Mouse (Mus musculus): Measurements from ENCODE around the gene Epop. TPM values are rescaled to one million over a fixed set of nuclear protein-coding genes. Genes with fewer than 3 reads are reported as not detected.

Epop gene
- polyA plus RNA-seq (2015; fragmentation: Nextera tagmentation; extraction: Ambion mirVana): 2.1 TPM in 2 replicates

- peak; percentile 95 for ATAC-seq (ENCODE audit: low FRiP score)
- H3K4me3 ChIP-seq (replicated peaks): peak within 1 kb of the TSS; percentile 72
- H3K27ac ChIP-seq (replicated peaks): no peak within 1 kb of the TSS
- peaks cover 35% of the 10 kb centered on the region for H3K4me1 ChIP-seq
- WGBS: under 1% methylated on average over 46 of the region's 47 CpGs
- H3K36me3 ChIP-seq: no peaks in the 10 kb centered on the region
- H3K9ac ChIP-seq (replicated peaks): peak within 1 kb of the TSS; percentile 69
- H3K9me3 ChIP-seq (replicated peaks): no peaks in the 10 kb centered on the region
- peaks cover 73% of the 10 kb centered on the region for H3K27me3 ChIP-seq (replicated peaks)
- H3K4me2 ChIP-seq: peak within 1 kb of the TSS; percentile 87
These were observed at the start of gene Epop for GRCm38 (mm10) chr11:97629576-97629975. Epop (minus strand) TSS chr11:97629702.

- H3K27me3 ChIP-seq (replicated peaks): no peaks in the 10 kb centered on the region
- no peak overlapping the region for H3K4me2 ChIP-seq
- no peak for ATAC-seq (ENCODE audit: low FRiP score)
- H3K9ac ChIP-seq (replicated peaks): no peak overlapping the region
- no peak overlapping the region for H3K4me3 ChIP-seq (replicated peaks)
- WGBS: 85% methylated on average over 15 of the region's 15 CpGs
- H3K9me3 ChIP-seq (replicated peaks): no peaks in the 10 kb centered on the region
- peaks cover 69% of the 10 kb centered on the region for H3K36me3 ChIP-seq
- H3K4me1 ChIP-seq: peaks cover 17% of the 10 kb centered on the region
- no peak overlapping the region for H3K27ac ChIP-seq (replicated peaks)
These were observed 48.8 kb upstream of the Epop start for GRCm38 (mm10) chr11:97678301-97678700.

GRCm38 (mm10) chr11:97677842-97678241, 48.3 kb upstream of the Epop start:
- H3K27ac ChIP-seq (replicated peaks): no peak overlapping the region
- H3K4me1 ChIP-seq: peaks cover 17% of the 10 kb centered on the region
- H3K36me3 ChIP-seq: peaks cover 73% of the 10 kb centered on the region
- H3K4me3 ChIP-seq (replicated peaks): no peak overlapping the region
- no peak overlapping the region for H3K4me2 ChIP-seq
- no peaks in the 10 kb centered on the region for H3K27me3 ChIP-seq (replicated peaks)
- no peak for ATAC-seq (ENCODE audit: low FRiP score)
- no peak overlapping the region for H3K9ac ChIP-seq (replicated peaks)
- WGBS: 52% methylated on average over 8 of the region's 8 CpGs
- no peaks in the 10 kb centered on the region for H3K9me3 ChIP-seq (replicated peaks)

- Histone ChIP-seq H3K4me1 (peaks cover 17% of the 10 kb centered on the region), H3K27me3 (replicated peaks) (no peaks in the 10 kb centered on the region), H3K4me3 (replicated peaks) (no peak overlapping the region), H3K4me2 (no peak overlapping the region), H3K27ac (replicated peaks) (no peak overlapping the region), H3K9ac (replicated peaks) (no peak overlapping the region), H3K9me3 (replicated peaks) (no peaks in the 10 kb centered on the region), H3K36me3 (peaks cover 73% of the 10 kb centered on the region)
- WGBS: 25% methylated on average over 15 of the region's 15 CpGs
- ATAC-seq (ENCODE audit: low FRiP score): no peak
These were observed 47.9 kb upstream of the Epop start for GRCm38 (mm10) chr11:97677381-97677780.

- H3K36me3 ChIP-seq: peaks cover 72% of the 10 kb centered on the region
These were observed 46.7 kb upstream of the Epop start for GRCm38 (mm10) chr11:97676050-97676754.

GRCm38 (mm10) chr11:97673148-97673547, 43.6 kb upstream of the Epop start:
- WGBS: 84% methylated on average over 11 of the region's 11 CpGs
- Histone ChIP-seq H3K27me3 (replicated peaks) (no peaks in the 10 kb centered on the region), H3K9me3 (replicated peaks) (no peaks in the 10 kb centered on the region), H3K36me3 (peaks cover 78% of the 10 kb centered on the region), H3K9ac (replicated peaks) (no peak overlapping the region), H3K27ac (replicated peaks) (no peak overlapping the region), H3K4me3 (replicated peaks) (no peak overlapping the region), H3K4me2 (no peak overlapping the region), H3K4me1 (peaks cover 19% of the 10 kb centered on the region)
- ATAC-seq (ENCODE audit: low FRiP score): no peak

More at GRCm38 (mm10) chr11:97676050-97676754, 46.7 kb upstream of the Epop start:
- H3K4me1 ChIP-seq: peaks cover 17% of the 10 kb centered on the region
- no peak overlapping the region for H3K4me3 ChIP-seq (replicated peaks)
- WGBS: 86% methylated on average over 14 of the region's 15 CpGs
- ATAC-seq (ENCODE audit: low FRiP score): no peak
- H3K9ac ChIP-seq (replicated peaks): no peak overlapping the region
- no peak overlapping the region for H3K4me2 ChIP-seq
- no peak overlapping the region for H3K27ac ChIP-seq (replicated peaks)
- no peaks in the 10 kb centered on the region for H3K9me3 ChIP-seq (replicated peaks)
- H3K27me3 ChIP-seq (replicated peaks): no peaks in the 10 kb centered on the region

- no peak overlapping the region for H3K4me2 ChIP-seq
- WGBS: 55% methylated on average over 2 of the region's 2 CpGs
- peaks cover 11% of the 10 kb centered on the region for H3K4me1 ChIP-seq
- no peak overlapping the region for H3K4me3 ChIP-seq (replicated peaks)
- H3K9ac ChIP-seq (replicated peaks): no peak overlapping the region
- H3K27ac ChIP-seq (replicated peaks): no peak overlapping the region
- no peaks in the 10 kb centered on the region for H3K9me3 ChIP-seq (replicated peaks)
- peaks cover 76% of the 10 kb centered on the region for H3K36me3 ChIP-seq
- ATAC-seq (ENCODE audit: low FRiP score): no peak
- no peaks in the 10 kb centered on the region for H3K27me3 ChIP-seq (replicated peaks)
These were observed 41.6 kb upstream of the Epop start for GRCm38 (mm10) chr11:97671177-97671527.

GRCm38 (mm10) chr11:97670234-97671176, 41.0 kb upstream of the Epop start:
- Histone ChIP-seq H3K4me2 (no peak overlapping the region), H3K9me3 (replicated peaks) (no peaks in the 10 kb centered on the region), H3K9ac (replicated peaks) (no peak overlapping the region), H3K4me3 (replicated peaks) (no peak overlapping the region), H3K27ac (replicated peaks) (no peak overlapping the region), H3K27me3 (replicated peaks) (no peaks in the 10 kb centered on the region), H3K4me1 (peaks cover 12% of the 10 kb centered on the region), H3K36me3 (peaks cover 81% of the 10 kb centered on the region)
- 79% methylated on average over 13 of the region's 13 CpGs for WGBS
- ATAC-seq (ENCODE audit: low FRiP score): no peak

- Histone ChIP-seq H3K27me3 (replicated peaks) (no peaks in the 10 kb centered on the region), H3K36me3 (peaks cover 74% of the 10 kb centered on the region), H3K4me1 (peaks cover 19% of the 10 kb centered on the region), H3K9ac (replicated peaks) (no peak overlapping the region), H3K9me3 (replicated peaks) (no peaks in the 10 kb centered on the region), H3K27ac (replicated peaks) (no peak overlapping the region), H3K4me3 (replicated peaks) (no peak overlapping the region), H3K4me2 (no peak overlapping the region)
- WGBS: 48% methylated on average over 6 of the region's 6 CpGs
- ATAC-seq (ENCODE audit: low FRiP score): no peak
These were observed 40.3 kb upstream of the Epop start for GRCm38 (mm10) chr11:97669829-97670228.

- Histone ChIP-seq H3K27ac (replicated peaks) (no peak overlapping the region; the same call in 1 of the 2 replicates), H3K27me3 (replicated peaks) (no peaks in the 10 kb centered on the region), H3K4me1 (peaks cover 25% of the 10 kb centered on the region), H3K9ac (replicated peaks) (no peak overlapping the region), H3K4me3 (replicated peaks) (no peak overlapping the region), H3K36me3 (peaks cover 69% of the 10 kb centered on the region), H3K9me3 (replicated peaks) (no peaks in the 10 kb centered on the region), H3K4me2 (no peak overlapping the region)
- ATAC-seq (ENCODE audit: low FRiP score): no peak
- WGBS: 61% methylated on average over 15 of the region's 15 CpGs
These were observed 39.8 kb upstream of the Epop start for GRCm38 (mm10) chr11:97669268-97669667.

- H3K4me3 ChIP-seq (replicated peaks): no peak overlapping the region
- no peaks in the 10 kb centered on the region for H3K27me3 ChIP-seq (replicated peaks)
- H3K4me2 ChIP-seq: no peak overlapping the region
- H3K4me1 ChIP-seq: peaks cover 27% of the 10 kb centered on the region
- peaks cover 58% of the 10 kb centered on the region for H3K36me3 ChIP-seq
- ATAC-seq (ENCODE audit: low FRiP score): no peak
- H3K27ac ChIP-seq (replicated peaks): no peak overlapping the region
- 94% methylated on average over 7 of the region's 7 CpGs for WGBS
- no peak overlapping the region for H3K9ac ChIP-seq (replicated peaks)
- no peaks in the 10 kb centered on the region for H3K9me3 ChIP-seq (replicated peaks)
These were observed 38.7 kb upstream of the Epop start for GRCm38 (mm10) chr11:97668160-97668559.

- H3K4me2 ChIP-seq: no peak overlapping the region
- H3K4me3 ChIP-seq (replicated peaks): no peak overlapping the region
- ATAC-seq (ENCODE audit: low FRiP score): no peak
- H3K27ac ChIP-seq (replicated peaks): no peak overlapping the region
- 95% methylated on average over 15 of the region's 15 CpGs for WGBS
- peaks cover 38% of the 10 kb centered on the region for H3K4me1 ChIP-seq
- H3K9ac ChIP-seq (replicated peaks): no peak overlapping the region
- H3K9me3 ChIP-seq (replicated peaks): no peaks in the 10 kb centered on the region
- H3K27me3 ChIP-seq (replicated peaks): peaks cover 7% of the 10 kb centered on the region
- peaks cover 47% of the 10 kb centered on the region for H3K36me3 ChIP-seq
These were observed 37.3 kb upstream of the Epop start for GRCm38 (mm10) chr11:97666794-97667193.

Measured in neural tube, embryonic 15.5 days (tissue).